Mouse (Mus musculus): ENCODE results near the gene Spcs1. TPM values are rescaled to one million over a fixed set of nuclear protein-coding genes. Genes with fewer than 3 reads are reported as not detected.

Gene Spcs1
- polyA plus RNA-seq, 1 experiment from 2014 or later = 293 TPM

Other genes starting within 250 kb of the Spcs1 start
- 18.2 and 18.9 TPM in 2 replicates for gene Tmem110, start 176.1 kb downstream of the Spcs1 start, polyA plus RNA-seq (2015; fragmentation: Nextera tagmentation; extraction: Ambion mirVana)
- 0.67 and 0.70 TPM in 2 replicates for gene Mustn1, start 122.5 kb downstream of the Spcs1 start, polyA plus RNA-seq (2015; fragmentation: Nextera tagmentation; extraction: Ambion mirVana)
- not detected in 2 replicates for gene Itih4, start 115.2 kb downstream of the Spcs1 start, polyA plus RNA-seq (2015; fragmentation: Nextera tagmentation; extraction: Ambion mirVana)
- 0.21 and 0.42 TPM in 2 replicates for gene Itih3, start 77.9 kb downstream of the Spcs1 start, polyA plus RNA-seq (2015; fragmentation: Nextera tagmentation; extraction: Ambion mirVana)
- gene Itih1, start 58.4 kb downstream of the Spcs1 start, polyA plus RNA-seq (2015; fragmentation: Nextera tagmentation; extraction: Ambion mirVana) = not detected in 2 replicates
- 20.0 and 20.3 TPM in 2 replicates for gene Nek4, start 50.3 kb downstream of the Spcs1 start, polyA plus RNA-seq (2015; fragmentation: Nextera tagmentation; extraction: Ambion mirVana)
- 58.5 and 60.1 TPM in 2 replicates for gene Glt8d1, start 272 bp downstream of the Spcs1 start, polyA plus RNA-seq (2015; fragmentation: Nextera tagmentation; extraction: Ambion mirVana)
- 175 and 181 TPM in 2 replicates for gene Pbrm1, start 17.5 kb upstream of the Spcs1 start, polyA plus RNA-seq (2015; fragmentation: Nextera tagmentation; extraction: Ambion mirVana)
- gene Gnl3, start 17.5 kb upstream of the Spcs1 start, polyA plus RNA-seq (2015; fragmentation: Nextera tagmentation; extraction: Ambion mirVana) = 54.6 and 57.1 TPM in 2 replicates
- 75.8 and 78.8 TPM in 2 replicates for gene Smim4, start 127.3 kb upstream of the Spcs1 start, polyA plus RNA-seq (2015; fragmentation: Nextera tagmentation; extraction: Ambion mirVana)
- 280 and 317 TPM in 2 replicates for gene Nt5dc2, start 129.4 kb upstream of the Spcs1 start, polyA plus RNA-seq (2015; fragmentation: Nextera tagmentation; extraction: Ambion mirVana)
- 19.8 and 23.2 TPM in 2 replicates for gene Stab1, start 167.0 kb upstream of the Spcs1 start, polyA plus RNA-seq (2015; fragmentation: Nextera tagmentation; extraction: Ambion mirVana)
- gene Tnnc1, start 206.6 kb upstream of the Spcs1 start, polyA plus RNA-seq (2015; fragmentation: Nextera tagmentation; extraction: Ambion mirVana) = 1.1 and 1.9 TPM in 2 replicates
- gene Nisch, start 215.3 kb upstream of the Spcs1 start, polyA plus RNA-seq (2015; fragmentation: Nextera tagmentation; extraction: Ambion mirVana) = 354 and 385 TPM in 2 replicates
- 0.76 and 0.83 TPM in 2 replicates for gene Sema3g, start 216.2 kb upstream of the Spcs1 start, polyA plus RNA-seq (2015; fragmentation: Nextera tagmentation; extraction: Ambion mirVana)
- gene Phf7, start 249.6 kb upstream of the Spcs1 start, polyA plus RNA-seq (2015; fragmentation: Nextera tagmentation; extraction: Ambion mirVana) = 12.7 and 13.2 TPM in 2 replicates
- gene Bap1, start 249.8 kb upstream of the Spcs1 start, polyA plus RNA-seq (2015; fragmentation: Nextera tagmentation; extraction: Ambion mirVana) = 127 and 133 TPM in 2 replicates

Measured in midbrain, embryonic 13.5 days (tissue).